Comparison of ENCODE assay signal across 8 mouse cellular contexts in the genomic region with DNA sequence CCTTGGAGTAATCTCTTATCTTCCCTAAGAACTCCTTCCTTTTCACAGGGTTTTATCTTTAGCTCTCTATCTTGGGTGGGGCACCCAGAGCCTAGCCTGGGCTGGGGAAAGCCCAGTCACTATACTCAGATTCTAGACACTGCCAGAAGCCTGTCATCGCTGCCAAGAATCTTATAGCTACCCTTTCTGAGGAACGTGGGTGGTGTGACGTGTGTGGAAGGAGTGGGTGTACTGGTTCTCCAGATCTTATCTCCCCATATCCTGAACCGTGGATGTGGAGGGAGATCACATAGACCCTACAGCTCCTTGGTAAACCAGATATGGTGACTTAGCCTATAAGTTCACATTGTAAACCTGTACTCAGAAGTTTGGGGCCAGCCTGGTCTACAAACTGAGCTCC. TPM values are rescaled to one million over a fixed set of nuclear protein-coding genes. Genes with fewer than 3 reads are reported as not detected.
DNase-seq lines count a peak whose midpoint lies in the region; ATAC-seq and TF ChIP-seq lines count a peak whose summit lies in the region.

No protein-coding gene starts in this region.

- no peak overlapping the region for H3K27ac ChIP-seq in thymus, adult 2 months (ENCODE audit: control insufficient read depth, insufficient read depth, low read length)
- peak overlapping the region; percentile 68 for H3K27ac ChIP-seq in liver, embryonic 14.5 days

- H3K36me3 ChIP-seq in erythroblast, embryonic 14.5 days (ENCODE audit: control insufficient read depth), result peaks cover 18% of the 10 kb centered on the region
- no peaks in the 10 kb centered on the region for H3K36me3 ChIP-seq in thymus, adult 2 months (ENCODE audit: control insufficient read depth, insufficient read depth, low read length)
- no peaks in the 10 kb centered on the region; the same call in 1 of the 2 replicates for H3K36me3 ChIP-seq in liver, embryonic 14.5 days (replicated peaks; ENCODE audit: control insufficient read depth, insufficient read depth, low read depth)

- peak overlapping the region; percentile 57 for H3K9ac ChIP-seq in liver, embryonic 14.5 days (replicated peaks)

- 30% methylated on average over 4 of the region's 4 CpGs for whole genome bisulfite sequencing in thymus, adult 2 months
- WGBS in liver, embryonic 14.5 days (ENCODE audit: insufficient replicate concordance), result 6% methylated on average over 4 of the region's 4 CpGs

- peaks cover 7% of the 10 kb centered on the region for H3K27me3 ChIP-seq in erythroblast, embryonic 14.5 days (ENCODE audit: control insufficient read depth)
- no peaks in the 10 kb centered on the region; the same call in 1 of the 2 replicates for H3K27me3 ChIP-seq in thymus, adult 2 months (ENCODE audit: control insufficient read depth, insufficient read depth, low read length)
- H3K27me3 ChIP-seq in liver, embryonic 14.5 days (ENCODE audit: control insufficient read depth, insufficient read depth, low read length), result peaks cover 3% of the 10 kb centered on the region; the same call in 1 of the 2 replicates

- H3K4me3 ChIP-seq in erythroblast, embryonic 14.5 days (replicated peaks), result peak overlapping the region; percentile 91
- no peak overlapping the region for H3K4me3 ChIP-seq in thymus, adult 2 months (ENCODE audit: control insufficient read depth, insufficient read depth, low read length)
- H3K4me3 ChIP-seq in liver, embryonic 14.5 days (ENCODE audit: insufficient read depth in 1 of 2, low read depth in 2 of 2, low read length in 2 of 2), result peak overlapping the region; percentile 75 to 91

- no peaks in the 10 kb centered on the region for H3K9me3 ChIP-seq in erythroblast, embryonic 14.5 days (ENCODE audit: control insufficient read depth, low read length)
- no peaks in the 10 kb centered on the region for H3K9me3 ChIP-seq in liver, embryonic 14.5 days (ENCODE audit: control insufficient read depth, low read length)

- no peak for TF ChIP-seq CTCF in thymus, adult 2 months (IDR thresholded peaks at IDR 0.05; ENCODE audit: borderline replicate concordance, control insufficient read depth, extremely low read depth, insufficient read depth, low read length, poor library complexity)
- no peak for TF ChIP-seq CTCF in liver, embryonic 14.5 days (IDR thresholded peaks at IDR 0.05; ENCODE audit: low read depth)

- peak overlapping the region; percentile 84 for H3K4me2 ChIP-seq in liver, embryonic 14.5 days (ENCODE audit: low read depth)

- no peak for ATAC-seq in erythroblast, adult 5-6 weeks (replicated peaks; ENCODE audit: low FRiP score, poor library complexity, severe bottlenecking)
- no peak for ATAC-seq in liver, embryonic 14.5 days (ENCODE audit: insufficient read depth)

- peak; percentile 27 for DNase-seq in thymus, adult 2 months
- no peak for DNase-seq in thymus, postnatal 4 days
- DNase-seq in liver, embryonic 14.5 days (ENCODE audit: low read depth in 3 of 3, low spot score in 3 of 3), result peak in 2 of 3 experiments; percentile 44 to 83
- peak; percentile 32 to 49 for DNase-seq in right cerebral cortex, postnatal 36 days (ENCODE audit: low spot score in 2 of 2)
- no peak for DNase-seq in layer of hippocampus, adult 11-12 months (ENCODE audit: low spot score)
- no peak for DNase-seq in kidney, adult 9 months

- H3K4me1 ChIP-seq in erythroblast, embryonic 14.5 days (ENCODE audit: control insufficient read depth), result peaks cover 65% of the 10 kb centered on the region
- H3K4me1 ChIP-seq in thymus, adult 2 months (replicated peaks; ENCODE audit: control insufficient read depth, insufficient read depth, low read length), result peaks cover 15% of the 10 kb centered on the region
- peaks cover 30 to 38% of the 10 kb centered on the region in 2 experiments for H3K4me1 ChIP-seq in liver, embryonic 14.5 days (replicated peaks; ENCODE audit: control insufficient read depth in 2 of 2, insufficient read depth in 2 of 2, low read length in 1 of 2)

- no peak for TF ChIP-seq POLR2A in thymus, adult 2 months (IDR thresholded peaks at IDR 0.05; ENCODE audit: control insufficient read depth, extremely low read depth, insufficient read depth, low read length, poor library complexity)

- TF ChIP-seq EP300 in liver, embryonic 14.5 days (IDR thresholded peaks at IDR 0.05; ENCODE audit: low read depth), result no peak

RNA-seq across cellular contexts. Expression of a gene that starts 0.2 kb away (rescaled TPM):
- polyA plus RNA-seq in erythroblast, embryonic 14.5 days (2012), result 1.9 and 4.1 TPM in 2 replicates
- 2.1 and 7.9 TPM in 2 replicates for total RNA-seq in erythroblast, adult 5-6 weeks (2015; ENCODE audit: low replicate concordance)
- total RNA-seq in erythroblast, adult 5-6 weeks (2017; ENCODE audit: low replicate concordance), result 2.0 and 4.7 TPM in 2 replicates
- 34.5 and 39.6 TPM in 2 replicates for polyA plus RNA-seq in thymus, adult 2 months (2012; rRNA removed)
- polyA plus RNA-seq in liver, embryonic 14.5 days (2012; rRNA removed), result 2.8 and 3.3 TPM in 2 replicates
- 4.9 and 6.0 TPM in 2 replicates for polyA plus RNA-seq in liver, embryonic 14.5 days (2014; fragmentation: Nextera tagmentation; extraction: Ambion mirVana)

RNA-seq across cellular contexts. Expression of a gene that starts 5.9 kb away (rescaled TPM):
- 0.11 TPM in 2 replicates for polyA plus RNA-seq in erythroblast, embryonic 14.5 days (2012)
- total RNA-seq in erythroblast, adult 5-6 weeks (2015; ENCODE audit: low replicate concordance), result 10.8 and 25.3 TPM in 2 replicates
- 25.1 and 41.4 TPM in 2 replicates for total RNA-seq in erythroblast, adult 5-6 weeks (2017; ENCODE audit: low replicate concordance)
- polyA plus RNA-seq in thymus, adult 2 months (2012; rRNA removed), result 30.5 and 43.6 TPM in 2 replicates
- polyA plus RNA-seq in liver, embryonic 14.5 days (2012; rRNA removed), result 5.1 and 6.2 TPM in 2 replicates
- polyA plus RNA-seq in liver, embryonic 14.5 days (2014; fragmentation: Nextera tagmentation; extraction: Ambion mirVana), result 7.3 and 8.0 TPM in 2 replicates

RNA-seq across cellular contexts. Expression of a gene that starts 42.5 kb away (rescaled TPM):
- polyA plus RNA-seq in erythroblast, embryonic 14.5 days (2012), result 0.24 and 0.32 TPM in 2 replicates
- 2.7 TPM in 1 of 2 replicates, not detected in the other for total RNA-seq in erythroblast, adult 5-6 weeks (2015; ENCODE audit: low replicate concordance)
- total RNA-seq in erythroblast, adult 5-6 weeks (2017; ENCODE audit: low replicate concordance), result 0.94 and 5.2 TPM in 2 replicates
- polyA plus RNA-seq in thymus, adult 2 months (2012; rRNA removed), result 23.6 and 25.5 TPM in 2 replicates
- polyA plus RNA-seq in liver, embryonic 14.5 days (2012; rRNA removed), result 3.1 and 3.3 TPM in 2 replicates
- polyA plus RNA-seq in liver, embryonic 14.5 days (2014; fragmentation: Nextera tagmentation; extraction: Ambion mirVana), result 2.2 and 3.5 TPM in 2 replicates

RNA-seq across cellular contexts. Expression of a gene that starts 44.8 kb away (rescaled TPM):
- not detected in 2 replicates for polyA plus RNA-seq in erythroblast, embryonic 14.5 days (2012)
- not detected in 2 replicates for total RNA-seq in erythroblast, adult 5-6 weeks (2015; ENCODE audit: low replicate concordance)
- total RNA-seq in erythroblast, adult 5-6 weeks (2017; ENCODE audit: low replicate concordance), result not detected in 2 replicates
- 0.91 and 1.2 TPM in 2 replicates for polyA plus RNA-seq in thymus, adult 2 months (2012; rRNA removed)
- polyA plus RNA-seq in liver, embryonic 14.5 days (2012; rRNA removed), result 0.05 and 0.07 TPM in 2 replicates
- 0.20 TPM in 1 of 2 replicates, not detected in the other for polyA plus RNA-seq in liver, embryonic 14.5 days (2014; fragmentation: Nextera tagmentation; extraction: Ambion mirVana)

Comparison
In these comparisons a context has a peak if more than half of its experiments do, and no peak if none do; other contexts are left out.
1. DNase-seq: peak in thymus, adult 2 months (single experiment), liver, embryonic 14.5 days (2 of 3) and right cerebral cortex, postnatal 36 days (2 of 2); none in thymus, postnatal 4 days (single experiment), layer of hippocampus, adult 11-12 months (single experiment) and kidney, adult 9 months (single experiment).